Comparison of ENCODE assay signal across 22 mouse cellular contexts in genomic region chr8:44828026-44828425, GRCm38 (mm10).
DNase-seq lines count a peak whose midpoint lies in the region; ATAC-seq and TF ChIP-seq lines count a peak whose summit lies in the region.
"Had no signal": no experiment of that assay in that cellular context is flagged by ENCODE, and none has a peak within 500 bp of the region (broad histone marks: within the 10 kb centered on the region; RNA-seq: fewer than 3 reads in every experiment).

No protein-coding gene starts in this region.

- no peak for TF ChIP-seq CTCF in midbrain, postnatal 0 days (IDR thresholded peaks at IDR 0.05)

- H3K4me1 ChIP-seq in embryonic facial prominence, embryonic 14.5 days (ENCODE audit: control insufficient read depth, insufficient read depth, low read length) = peaks cover 8% of the 10 kb centered on the region; the same call in 1 of the 2 replicates
- no peaks in the 10 kb centered on the region for H3K4me1 ChIP-seq in embryonic facial prominence, embryonic 10.5 days
- no peaks in the 10 kb centered on the region; the same call in 1 of the 2 replicates for H3K4me1 ChIP-seq in midbrain, embryonic 11.5 days (ENCODE audit: control insufficient read depth, insufficient read depth, low read length)
- no peaks in the 10 kb centered on the region for H3K4me1 ChIP-seq in midbrain, postnatal 0 days (ENCODE audit: insufficient read depth, low read length)
- H3K4me1 ChIP-seq in hindbrain, embryonic 12.5 days = peaks cover 4% of the 10 kb centered on the region; the same call in 1 of the 2 replicates

- H3K27me3 ChIP-seq in embryonic facial prominence, embryonic 14.5 days (replicated peaks; ENCODE audit: control insufficient read depth, insufficient read depth, low read length) = no peaks in the 10 kb centered on the region
- H3K27me3 ChIP-seq in embryonic facial prominence, embryonic 10.5 days (replicated peaks; ENCODE audit: low read depth, poor library complexity, severe bottlenecking) = no peaks in the 10 kb centered on the region
- no peaks in the 10 kb centered on the region for H3K27me3 ChIP-seq in midbrain, embryonic 11.5 days (ENCODE audit: control insufficient read depth, insufficient read depth, low read length)
- no peaks in the 10 kb centered on the region for H3K27me3 ChIP-seq in midbrain, postnatal 0 days (ENCODE audit: insufficient read depth, low read length)
- no peaks in the 10 kb centered on the region for H3K27me3 ChIP-seq in hindbrain, embryonic 12.5 days
- H3K27me3 ChIP-seq: CH12.LX, Patski had no signal

- H3K9me3 ChIP-seq in embryonic facial prominence, embryonic 14.5 days (ENCODE audit: control insufficient read depth, low read length) = peaks cover 10% of the 10 kb centered on the region
- peaks cover 9% of the 10 kb centered on the region; the same call in 1 of the 2 replicates for H3K9me3 ChIP-seq in embryonic facial prominence, embryonic 10.5 days
- no peaks in the 10 kb centered on the region; the same call in 1 of the 2 replicates for H3K9me3 ChIP-seq in midbrain, embryonic 11.5 days (ENCODE audit: control insufficient read depth, low read length)
- H3K9me3 ChIP-seq in midbrain, postnatal 0 days (ENCODE audit: low read length) = 0 out of 2 replicates have a peak, but pooled peaks cover 4% of the 10 kb centered on the region
- H3K9me3 ChIP-seq in hindbrain, embryonic 12.5 days (replicated peaks) = peaks cover 9% of the 10 kb centered on the region

- H3K27ac ChIP-seq in embryonic facial prominence, embryonic 14.5 days (replicated peaks; ENCODE audit: low read depth, low read length) = no peak overlapping the region
- H3K27ac ChIP-seq in embryonic facial prominence, embryonic 10.5 days (replicated peaks) = no peak overlapping the region
- no peak overlapping the region for H3K27ac ChIP-seq in midbrain, embryonic 11.5 days (ENCODE audit: low read depth, low read length)
- no peak overlapping the region for H3K27ac ChIP-seq in midbrain, postnatal 0 days (ENCODE audit: low read depth, low read length)
- no peak overlapping the region for H3K27ac ChIP-seq in hindbrain, embryonic 12.5 days

- no peak overlapping the region for H3K4me3 ChIP-seq in embryonic facial prominence, embryonic 14.5 days (ENCODE audit: low read depth, low read length)
- no peak overlapping the region for H3K4me3 ChIP-seq in embryonic facial prominence, embryonic 10.5 days
- H3K4me3 ChIP-seq in midbrain, embryonic 11.5 days (ENCODE audit: low read depth, low read length) = no peak overlapping the region
- no peak overlapping the region for H3K4me3 ChIP-seq in midbrain, postnatal 0 days (ENCODE audit: low read depth, low read length)
- H3K4me3 ChIP-seq in hindbrain, embryonic 12.5 days = no peak overlapping the region

- no peak for DNase-seq in embryonic facial prominence, embryonic 14.5 days (ENCODE audit: low spot score)
- no peak for DNase-seq in embryonic facial prominence, embryonic 10.5 days (ENCODE audit: low spot score)
- DNase-seq in midbrain, embryonic 11.5 days (ENCODE audit: low spot score, missing footprints) = peak; percentile 23
- no peak for DNase-seq in midbrain, postnatal 0 days (ENCODE audit: low spot score)
- peak; percentile 73 for DNase-seq in retina, embryonic 14.5 days (ENCODE audit: low spot score)
- peak; percentile 69 for DNase-seq in retina, postnatal 1 day
- DNase-seq in neural tube, embryonic 10.5 days (ENCODE audit: extremely low spot score, low spot score) = no peak
- DNase-seq: adrenal gland, adult 2 months; adrenal gland, adult 8-10 months; adrenal gland, postnatal 10 days; adrenal gland, postnatal 14 days; adrenal gland, postnatal 25 days; adrenal gland, postnatal 36 days; B cell, adult 2 months; cerebellum, adult 11 months; cerebellum, adult 11-12 months had no signal

- H3K9ac ChIP-seq in embryonic facial prominence, embryonic 14.5 days (ENCODE audit: low read depth, low read length) = no peak overlapping the region
- no peak overlapping the region for H3K9ac ChIP-seq in midbrain, embryonic 11.5 days (ENCODE audit: low read length)
- no peak overlapping the region for H3K9ac ChIP-seq in midbrain, postnatal 0 days (replicated peaks; ENCODE audit: low read length, poor library complexity, severe bottlenecking)
- H3K9ac ChIP-seq in hindbrain, embryonic 12.5 days = no peak overlapping the region

- H3K4me2 ChIP-seq in embryonic facial prominence, embryonic 14.5 days (ENCODE audit: low read depth, low read length) = no peak overlapping the region
- H3K4me2 ChIP-seq in midbrain, embryonic 11.5 days = no peak overlapping the region
- H3K4me2 ChIP-seq in midbrain, postnatal 0 days (ENCODE audit: low read depth, low read length, poor library complexity, severe bottlenecking) = no peak overlapping the region
- no peak overlapping the region for H3K4me2 ChIP-seq in hindbrain, embryonic 12.5 days (replicated peaks)

- no peaks in the 10 kb centered on the region for H3K36me3 ChIP-seq in embryonic facial prominence, embryonic 14.5 days (ENCODE audit: control insufficient read depth, insufficient read depth, low read length)
- no peaks in the 10 kb centered on the region for H3K36me3 ChIP-seq in embryonic facial prominence, embryonic 10.5 days (replicated peaks)
- no peaks in the 10 kb centered on the region for H3K36me3 ChIP-seq in midbrain, embryonic 11.5 days (ENCODE audit: control insufficient read depth, insufficient read depth, low read length)
- H3K36me3 ChIP-seq in midbrain, postnatal 0 days (ENCODE audit: insufficient read depth, low read length) = no peaks in the 10 kb centered on the region
- H3K36me3 ChIP-seq in hindbrain, embryonic 12.5 days = no peaks in the 10 kb centered on the region
- H3K36me3 ChIP-seq: G1E had no signal

- ATAC-seq in embryonic facial prominence, embryonic 14.5 days (ENCODE audit: low read depth) = 0 out of 2 replicates have a peak, but pooled peaks have one; percentile 38
- no peak for ATAC-seq in midbrain, embryonic 11.5 days (ENCODE audit: low FRiP score)
- no peak for ATAC-seq in midbrain, postnatal 0 days (ENCODE audit: low FRiP score)
- ATAC-seq in hindbrain, embryonic 12.5 days (ENCODE audit: low FRiP score) = no peak
- ATAC-seq: activated CD4-positive, CD25-positive, alpha-beta regulatory T cell, adult 4 months; CD4-positive, CD25-positive, alpha-beta regulatory T cell, adult 4 months; Patski had no signal

- WGBS in embryonic facial prominence, embryonic 14.5 days = 80% methylated on average over 3 of the region's 3 CpGs
- 93% methylated on average over 3 of the region's 3 CpGs for WGBS in embryonic facial prominence, embryonic 10.5 days
- WGBS in midbrain, embryonic 11.5 days = 82% methylated on average over 3 of the region's 3 CpGs
- WGBS in midbrain, postnatal 0 days = 78% methylated on average over 3 of the region's 3 CpGs
- 75% methylated on average over 3 of the region's 3 CpGs for WGBS in hindbrain, embryonic 12.5 days

Comparison
In these comparisons a context has a peak if more than half of its experiments do, and no peak if none do; other contexts are left out.
1. DNase-seq: peak in midbrain, embryonic 11.5 days (single experiment), retina, embryonic 14.5 days (single experiment) and retina, postnatal 1 day (single experiment); none in embryonic facial prominence, embryonic 14.5 days (single experiment), embryonic facial prominence, embryonic 10.5 days (single experiment), midbrain, postnatal 0 days (single experiment) and neural tube, embryonic 10.5 days (single experiment).